Mouse (Mus musculus) small intestine, adult 2 months (tissue): ENCODE results near the gene a.

Source experiments
- CTCF ChIP-seq: fragments of 200-500 bp; IDR thresholded peaks from 2 replicates; pipeline ENCODE4 v1.5.1; 2012; ENCODE audit warnings: low read depth, mild to moderate bottlenecking, control low read depth, inconsistent platforms, low read length, moderate library complexity, mixed read lengths; ENCODE audit not compliant: insufficient replicate concordance, insufficient read length; ENCODE audit errors: extremely low read depth
- POLR2A ChIP-seq: fragments of 200-500 bp; IDR thresholded peaks from 2 replicates; pipeline ENCODE4 v1.6.1; 2012; ENCODE audit warnings: low read depth, mild to moderate bottlenecking, control low read depth, inconsistent platforms, low read length, moderate library complexity

DNA sequence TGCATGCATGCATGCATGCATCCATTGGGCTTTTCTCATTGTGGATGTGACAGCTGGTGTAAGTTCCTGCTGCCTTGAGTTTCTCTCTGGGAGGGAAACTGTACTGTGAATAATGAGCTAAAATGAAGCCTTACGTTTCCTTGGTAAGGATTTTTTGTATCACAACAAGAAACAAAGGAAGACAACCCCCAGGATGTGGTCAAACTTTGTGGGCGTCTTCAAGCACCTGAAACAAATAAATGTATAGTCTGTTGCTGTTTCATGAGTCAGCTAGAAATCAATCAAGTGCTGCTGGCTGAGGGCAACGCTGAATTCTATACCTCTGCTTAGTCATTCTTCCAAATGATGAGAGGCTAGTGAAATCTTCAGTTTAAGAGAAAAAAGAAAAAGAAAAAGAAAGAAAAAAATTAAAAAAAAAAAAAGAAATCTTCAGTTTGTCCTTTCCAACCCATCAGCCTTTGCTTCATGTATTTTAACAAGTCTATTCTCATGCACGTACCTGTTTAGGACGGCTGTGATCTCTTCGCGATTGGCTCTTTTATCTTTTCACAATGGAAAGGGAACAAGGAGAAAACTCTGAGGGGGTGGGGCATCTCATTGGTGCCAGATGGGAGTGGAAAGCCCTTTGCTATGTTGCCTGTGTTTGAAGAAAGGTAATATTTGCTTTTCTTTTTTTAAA is 288.4 kb downstream of the a start:
- TF ChIP-seq CTCF (no peak), POLR2A (no peak)
